Mouse (Mus musculus) adrenal gland, adult (tissue): ENCODE measurements around the gene Mrvi1.
A peak's percentile ranks its signal among the peaks of the same experiment; 100 is the strongest.

ENCODE experiments used
- DNase-seq, 2 experiments: peaks; one replicate each; pipeline ENCODE4 v3.0.0; 2022 to 2023; ENCODE audit warnings: low spot score in 1 of 2; ENCODE audit not compliant: inconsistent age in 2 of 2

The Mrvi1 gene

GRCm38 (mm10) chr7:110982053-110982705, at the start of gene Mrvi1:
Mrvi1 (minus strand) TSS chr7:110982461.
- peak; percentile 51 to 79 for DNase-seq

- DNase-seq: no peak
These were observed 46.8 kb upstream of the Mrvi1 start for GRCm38 (mm10) chr7:111029046-111029553.

GRCm38 (mm10) chr7:111028281-111029045, 46.2 kb upstream of the Mrvi1 start, which contains the start of gene Ctr9:
Ctr9 (plus strand) TSS chr7:111028951.
- DNase-seq: peak; percentile 95 to 99

GRCm38 (mm10) chr7:111024912-111025311, 42.7 kb upstream of the Mrvi1 start:
- DNase-seq: no peak

- DNase-seq: peak in 1 of 2 experiments; percentile 57
These were observed 41.9 kb upstream of the Mrvi1 start for GRCm38 (mm10) chr7:111024068-111024594.

- no peak for DNase-seq
These were observed 38.6 kb upstream of the Mrvi1 start for GRCm38 (mm10) chr7:111020814-111021213.

GRCm38 (mm10) chr7:111016921-111017320, 34.7 kb upstream of the Mrvi1 start:
- DNase-seq: no peak

GRCm38 (mm10) chr7:111015731-111016130, 33.5 kb upstream of the Mrvi1 start:
- no peak for DNase-seq

GRCm38 (mm10) chr7:111014893-111015292, 32.6 kb upstream of the Mrvi1 start:
- peak; percentile 83 to 94 for DNase-seq

- DNase-seq: no peak
These were observed 31.9 kb upstream of the Mrvi1 start for GRCm38 (mm10) chr7:111014039-111014605.

- no peak for DNase-seq
These were observed 22.0 kb upstream of the Mrvi1 start for GRCm38 (mm10) chr7:111004136-111004840.

GRCm38 (mm10) chr7:110998887-110999827, 16.9 kb upstream of the Mrvi1 start:
- no peak for DNase-seq

- no peak for DNase-seq
These were observed 8.9 kb upstream of the Mrvi1 start for GRCm38 (mm10) chr7:110991221-110991494.

- DNase-seq: peak in 1 of 2 experiments; percentile 70
These were observed 8.3 kb upstream of the Mrvi1 start for GRCm38 (mm10) chr7:110990356-110991220.

GRCm38 (mm10) chr7:110989286-110989879, 7.1 kb upstream of the Mrvi1 start:
- peak in 1 of 2 experiments; percentile 73 for DNase-seq

GRCm38 (mm10) chr7:110988081-110988480, 5.8 kb upstream of the Mrvi1 start:
- no peak for DNase-seq

- peak; percentile 31 to 72 for DNase-seq
These were observed 3.5 kb upstream of the Mrvi1 start for GRCm38 (mm10) chr7:110985581-110986265.

- DNase-seq: no peak
These were observed 1.4 kb upstream of the Mrvi1 start for GRCm38 (mm10) chr7:110983621-110984020.
